Mouse (Mus musculus) CH12.LX (cell line): ENCODE data around the gene Dyrk2. TPM values are rescaled to one million over a fixed set of nuclear protein-coding genes. Genes with fewer than 3 reads are reported as not detected.

Experiments
- DNase-seq: peaks from one replicate; pipeline ENCODE4 v3.0.0-alpha.2; 2013; ENCODE audit errors: extremely low read depth
- H3K27ac ChIP-seq: 2 replicates; pipeline ENCODE4 v1.5.1; 2012; ENCODE audit warnings: low read depth, mild to moderate bottlenecking, control low read depth, moderate library complexity; ENCODE audit not compliant: insufficient read depth
- H3K27me3 ChIP-seq: replicated peaks from 2 replicates; pipeline ENCODE3; 2012; ENCODE audit warnings: inconsistent platforms
- H3K36me3 ChIP-seq, 2 experiments: replicated peaks in 1 of 2; 2 replicates each; pipeline versions ENCODE3 to v1.6.1; 2012; ENCODE audit warnings: inconsistent platforms in 1 of 2, low read length in 1 of 2, mild to moderate bottlenecking in 1 of 2, mixed read lengths in 1 of 2, moderate library complexity in 1 of 2; ENCODE audit not compliant: control insufficient read depth in 1 of 2, insufficient read depth in 1 of 2
- H3K4me1 ChIP-seq, 2 experiments: 2 replicates each; pipeline ENCODE4 v1.6.1; 2012; ENCODE audit warnings: inconsistent platforms in 1 of 2, moderate library complexity in 1 of 2; ENCODE audit not compliant: insufficient read depth in 2 of 2, control insufficient read depth in 1 of 2
- H3K4me2 ChIP-seq: 2 replicates; pipeline ENCODE4 v1.6.1; 2012; ENCODE audit warnings: low read depth, mild to moderate bottlenecking, control low read depth; ENCODE audit not compliant: poor library complexity, insufficient read depth, severe bottlenecking
- H3K4me3 ChIP-seq, 3 experiments: fragments of 150-350 bp in 1 of 3; sonication (generic) in 1 of 3; replicated peaks in 1 of 3; 2 replicates each; pipeline versions ENCODE3 to v1.5.1; 2011 to 2012; ENCODE audit warnings: low read depth in 2 of 3, low read length in 2 of 3, mild to moderate bottlenecking in 2 of 3, moderate library complexity in 2 of 3, control low read depth in 1 of 3, improper control_type of control experiment in 1 of 3, inconsistent platforms in 1 of 3, mixed read lengths in 1 of 3; ENCODE audit not compliant: poor library complexity in 1 of 3
- H3K79me2 ChIP-seq: replicated peaks from 2 replicates; pipeline ENCODE4 v1.6.1; 2012; ENCODE audit warnings: mild to moderate bottlenecking, moderate library complexity; ENCODE audit not compliant: control insufficient read depth, poor library complexity, insufficient read depth, severe bottlenecking; ENCODE audit errors: extremely low read depth
- H3K9ac ChIP-seq: 2 replicates; pipeline ENCODE4 v1.6.1; 2012; ENCODE audit warnings: low read depth, mild to moderate bottlenecking, control low read depth, moderate library complexity; ENCODE audit not compliant: insufficient read depth
- H3K9me3 ChIP-seq: replicated peaks from 2 replicates; pipeline ENCODE3; 2012; ENCODE audit warnings: low read length, inconsistent platforms, mixed read lengths
- EP300 ChIP-seq: IDR thresholded peaks from 2 replicates; pipeline ENCODE4 v1.6.1; 2011; ENCODE audit warnings: low read length, improper control_type of control experiment
- GABPA ChIP-seq: IDR thresholded peaks from 2 replicates; pipeline ENCODE4 v1.6.1; 2012; ENCODE audit warnings: low read depth, low read length, improper control_type of control experiment, inconsistent platforms; ENCODE audit not compliant: insufficient replicate concordance
- MAFK ChIP-seq: IDR thresholded peaks from 2 replicates; pipeline ENCODE4 v1.6.1; 2011; ENCODE audit warnings: low read length, improper control_type of control experiment; ENCODE audit not compliant: insufficient replicate concordance
- MAX ChIP-seq: IDR thresholded peaks from 2 replicates; pipeline ENCODE4 v1.6.1; 2011; ENCODE audit warnings: low read length, improper control_type of control experiment
- MEF2A ChIP-seq: IDR thresholded peaks from 2 replicates; pipeline ENCODE4 v1.6.1; 2014; ENCODE audit warnings: low read depth, mild to moderate bottlenecking, inconsistent platforms, low read length, improper control_type of control experiment, borderline replicate concordance
- MXI1 ChIP-seq: IDR thresholded peaks from 2 replicates; pipeline ENCODE4 v1.6.1; 2011; ENCODE audit warnings: mild to moderate bottlenecking, low read depth, low read length, improper control_type of control experiment
- MYC ChIP-seq: IDR thresholded peaks from 2 replicates; pipeline ENCODE4 v1.6.1; 2011; ENCODE audit warnings: low read depth, mild to moderate bottlenecking, improper control_type of control experiment, low read length
- NELFE ChIP-seq: IDR thresholded peaks from 2 replicates; pipeline ENCODE4 v1.6.1; 2011; ENCODE audit warnings: low read depth, low read length, improper control_type of control experiment
- POLR2A ChIP-seq: IDR thresholded peaks from 2 replicates; pipeline ENCODE4 v1.6.1; 2011; ENCODE audit warnings: low read depth, mild to moderate bottlenecking, improper control_type of control experiment, low read length
- SIN3A ChIP-seq: IDR thresholded peaks from 2 replicates; pipeline ENCODE4 v1.6.1; 2012; ENCODE audit warnings: low read length, improper control_type of control experiment, inconsistent platforms
- USF1 ChIP-seq: IDR thresholded peaks from 2 replicates; pipeline ENCODE4 v1.6.1; 2014; ENCODE audit warnings: low read depth, mild to moderate bottlenecking, inconsistent platforms, low read length, improper control_type of control experiment
- ZKSCAN1 ChIP-seq: IDR thresholded peaks from 2 replicates; pipeline ENCODE4 v1.6.1; 2012; ENCODE audit warnings: low read depth, inconsistent platforms, low read length, improper control_type of control experiment, borderline replicate concordance
- dilution Hi-C: fragments of 300-500 bp; cut with MboI; formaldehyde crosslinking; loops from 2 replicates; pipeline ENCODE4 v1.14.3; 2020; ENCODE audit warnings: low sequenced_read_pairs; ENCODE audit not compliant: extremely low pct_unique_long_range_greater_than_20kb, extremely low pct_ligation_motif_present
- in situ Hi-C: fragments of 300-500 bp; cut with MboI; formaldehyde crosslinking; loops from 3 replicates; pipeline ENCODE4 v1.14.3; 2019; ENCODE audit warnings: low sequenced_read_pairs, low pct_ligation_motif_present, low pct_unique_long_range_greater_than_20kb, mixed read lengths
- polyA plus RNA-seq: library from polyadenylated mRNA; unstranded; fragments of >175 nt; gene quantifications from 2 replicates; pipeline ENCODE4 v1.2.1, GENCODE M21; 2012; ENCODE audit warnings: low read depth; ENCODE audit not compliant: insufficient read length
- total RNA-seq, 2 experiments: library from RNA; depleted of rRNA; stranded (reverse); fragments of 300-350 nt in 1 of 2; fragments of >200 nt in 1 of 2; gene quantifications; 2 replicates each; pipeline ENCODE4 v1.2.3; 2012 to 2014

Gene Dyrk2
- total and polyA plus RNA-seq, 3 experiments = 11.4 to 18.3 (median 15.2) TPM

GRCm38 (mm10) chr10:118872196-118872595 lies 2.2 kb upstream of the Dyrk2 start:
- H3K4me3 ChIP-seq = no peak overlapping the region
- no peaks in the 10 kb centered on the region for H3K27me3 ChIP-seq
- TF ChIP-seq MAFK (no peak), MXI1 (no peak), USF1 (no peak), POLR2A (no peak), MEF2A (no peak), NELFE (no peak), ZKSCAN1 (no peak), GABPA (no peak)
- TF ChIP-seq, all 38 proteins: peak for 0
- Histone ChIP-seq H3K27ac (no peak overlapping the region), H3K4me2 (no peak overlapping the region), H3K79me2 (no peaks in the 10 kb centered on the region; the same call in 1 of the 2 replicates), H3K9me3 (no peaks in the 10 kb centered on the region), H3K36me3 (no peaks in the 10 kb centered on the region), H3K4me1 (peaks cover 0 to 14% of the 10 kb centered on the region in 2 experiments; a peak in 2 of 4 replicates), H3K9ac (no peak overlapping the region)
- DNase-seq = no peak
- dilution Hi-C loops = no loop called here
- in situ Hi-C loops = no loop called here

- H3K9me3 ChIP-seq = no peaks in the 10 kb centered on the region
- no peaks in the 10 kb centered on the region for H3K27me3 ChIP-seq
- TF ChIP-seq SIN3A (peak; percentile 91), MYC (0 out of 2 replicates have a peak, but pooled peaks have one; percentile 22), MAX (peak; percentile 30; the same call in 1 of the 2 replicates), EP300 (no peak), MXI1 (peak; percentile 62; the same call in 1 of the 2 replicates)
- peak overlapping the region; percentile 40 to 80 (median 61) for H3K4me3 ChIP-seq
- H3K27ac ChIP-seq = no peak overlapping the region
- H3K4me2 ChIP-seq = peak overlapping the region; percentile 83
- DNase-seq = peak; percentile 73
- dilution Hi-C loops = no loop called here
- H3K36me3 ChIP-seq = peaks cover 0 to 14% of the 10 kb centered on the region in 2 experiments
- in situ Hi-C loops = no loop called here
- H3K9ac ChIP-seq = peak overlapping the region; percentile 60; the same call in 1 of the 2 replicates
- peaks cover 4 to 35% of the 10 kb centered on the region in 2 experiments; a peak in 2 of 4 replicates for H3K4me1 ChIP-seq
- H3K79me2 ChIP-seq = peaks cover 19% of the 10 kb centered on the region
Measured at GRCm38 (mm10) chr10:118869591-118870001, 413 bp downstream of the Dyrk2 start.
